Mouse (Mus musculus) cerebellum, adult 2 months (tissue): ENCODE data around the gene Prr3.

ENCODE experiments used
- CTCF ChIP-seq: fragments of 200-500 bp; IDR thresholded peaks from 2 replicates; pipeline ENCODE4 v1.5.1; 2011; ENCODE audit warnings: low read depth, mild to moderate bottlenecking, control low read depth, low read length, moderate library complexity, borderline replicate concordance; ENCODE audit not compliant: insufficient read depth
- POLR2A ChIP-seq: fragments of 200-500 bp; IDR thresholded peaks from 2 replicates; pipeline ENCODE4 v1.6.1; 2011; ENCODE audit warnings: low read length, control low read depth, borderline replicate concordance; ENCODE audit not compliant: insufficient read depth

DNA sequence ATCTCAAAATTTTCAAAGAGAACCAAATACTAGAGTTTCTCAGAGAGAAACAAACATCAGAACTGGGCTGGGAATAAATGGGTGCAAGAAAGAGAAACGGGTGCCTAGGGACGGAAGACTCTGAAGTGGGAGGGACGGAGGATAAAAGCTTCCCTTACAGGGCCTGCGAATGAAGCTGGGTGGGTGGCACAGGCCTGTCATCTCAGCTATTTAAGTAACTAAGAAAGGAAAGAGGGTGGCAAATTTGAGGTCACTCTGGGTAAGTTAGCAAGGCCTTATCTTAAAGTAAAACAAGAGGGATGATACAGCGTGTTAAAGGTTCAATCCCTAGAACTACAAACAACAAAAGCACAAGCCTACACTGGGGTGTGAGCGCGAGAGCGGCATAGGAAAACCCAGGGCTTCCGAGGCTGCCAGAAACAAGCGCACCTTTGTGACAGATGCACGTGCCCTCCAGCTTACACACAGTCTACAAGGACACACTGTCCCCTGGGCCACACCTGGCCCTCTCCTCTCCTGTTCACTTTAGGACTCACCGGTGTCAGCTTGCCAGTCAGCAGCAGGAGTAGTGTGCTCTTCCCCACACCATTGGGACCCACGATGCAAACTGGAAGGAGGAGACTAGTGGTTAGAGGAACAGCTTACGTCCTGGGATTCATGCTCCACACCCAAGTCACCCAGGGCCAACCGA is 21.4 kb downstream of the Prr3 start:
- TF ChIP-seq POLR2A, result no peak
- TF ChIP-seq CTCF, result no peak
